Comparison of ENCODE assay signal across 10 mouse cellular contexts in genomic region chr17:65956993-65957781, GRCm38 (mm10). TPM values are rescaled to one million over a fixed set of nuclear protein-coding genes. Genes with fewer than 3 reads are reported as not detected.
DNase-seq lines count a peak whose midpoint lies in the region; ATAC-seq lines count a peak whose summit lies in the region.
"Had no signal": no experiment of that assay in that cellular context is flagged by ENCODE, and none has a peak within 500 bp of the region (broad histone marks: within the 10 kb centered on the region; RNA-seq: fewer than 3 reads in every experiment).

No protein-coding gene starts in this region.

- no peaks in the 10 kb centered on the region for H3K27me3 ChIP-seq in embryonic facial prominence, embryonic 13.5 days
- no peaks in the 10 kb centered on the region for H3K27me3 ChIP-seq in embryonic facial prominence, embryonic 10.5 days (replicated peaks; ENCODE audit: low read depth, poor library complexity, severe bottlenecking)
- H3K27me3 ChIP-seq: liver, embryonic 13.5 days had no signal

- WGBS in embryonic facial prominence, embryonic 13.5 days, result 79% methylated on average over 14 of the region's 14 CpGs
- 86% methylated on average over 14 of the region's 14 CpGs for WGBS in embryonic facial prominence, embryonic 10.5 days

- intact Hi-C loops in heart, postnatal 25 days (cut with DNase I), result no loop called here

- no peak overlapping the region for H3K27ac ChIP-seq in embryonic facial prominence, embryonic 13.5 days
- H3K27ac ChIP-seq in embryonic facial prominence, embryonic 10.5 days (replicated peaks), result no peak overlapping the region
- H3K27ac ChIP-seq: liver, embryonic 13.5 days had no signal

- ATAC-seq in embryonic facial prominence, embryonic 13.5 days (ENCODE audit: insufficient number of reproducible peaks, insufficient read depth, low FRiP score, low TSS enrichment, low read depth), result 0 out of 2 replicates have a peak, but pooled peaks have one; percentile 54
- ATAC-seq in erythroid progenitor cell, adult 5-6 weeks (replicated peaks; ENCODE audit: low FRiP score, poor library complexity, severe bottlenecking), result no peak

- H3K4me2 ChIP-seq in embryonic facial prominence, embryonic 13.5 days, result no peak overlapping the region
- H3K4me2 ChIP-seq: liver, embryonic 13.5 days had no signal

- H3K9me3 ChIP-seq in embryonic facial prominence, embryonic 13.5 days, result no peaks in the 10 kb centered on the region
- no peaks in the 10 kb centered on the region for H3K9me3 ChIP-seq in embryonic facial prominence, embryonic 10.5 days
- H3K9me3 ChIP-seq: liver, embryonic 13.5 days had no signal

- DNase-seq in embryonic facial prominence, embryonic 10.5 days (ENCODE audit: low spot score), result no peak
- peak; percentile 18 for DNase-seq in urinary bladder, postnatal 25 days (ENCODE audit: low spot score)
- DNase-seq in urinary bladder, postnatal 10 days (ENCODE audit: low spot score), result no peak
- DNase-seq in heart, postnatal 25 days (ENCODE audit: low spot score), result peak; percentile 35
- peak; percentile 46 for DNase-seq in skeletal muscle tissue, adult 2 months (ENCODE audit: low read depth, low spot score)
- DNase-seq in left cerebral cortex, adult 11 months (ENCODE audit: low spot score), result no peak
- DNase-seq: B cell, adult 2 months; liver, embryonic 13.5 days had no signal

- no peaks in the 10 kb centered on the region for H3K36me3 ChIP-seq in embryonic facial prominence, embryonic 13.5 days
- H3K36me3 ChIP-seq in embryonic facial prominence, embryonic 10.5 days (replicated peaks), result no peaks in the 10 kb centered on the region
- H3K36me3 ChIP-seq: liver, embryonic 13.5 days had no signal

- no peak overlapping the region for H3K9ac ChIP-seq in embryonic facial prominence, embryonic 13.5 days
- H3K9ac ChIP-seq: liver, embryonic 13.5 days had no signal

- H3K4me3 ChIP-seq in embryonic facial prominence, embryonic 13.5 days, result no peak overlapping the region
- H3K4me3 ChIP-seq in embryonic facial prominence, embryonic 10.5 days, result no peak overlapping the region
- H3K4me3 ChIP-seq: liver, embryonic 13.5 days had no signal

- H3K4me1 ChIP-seq in embryonic facial prominence, embryonic 13.5 days, result peaks cover 10% of the 10 kb centered on the region
- H3K4me1 ChIP-seq in embryonic facial prominence, embryonic 10.5 days, result peaks cover 8% of the 10 kb centered on the region

RNA-seq across cellular contexts. Expression of gene Twsg1, which starts 6.2 kb away (rescaled TPM):
- 154 and 159 TPM in 2 replicates for polyA plus RNA-seq in embryonic facial prominence, embryonic 13.5 days (2015; fragmentation: Nextera tagmentation; extraction: Ambion mirVana)
- polyA plus RNA-seq in embryonic facial prominence, embryonic 10.5 days (2016; fragmentation: Nextera tagmentation; extraction: Ambion mirVana), result 88.5 and 90.7 TPM in 2 replicates
- total RNA-seq in heart, postnatal 25 days (2021), result 10 to 100 TPM; 72.8 to 76.8 TPM
- total RNA-seq in erythroid progenitor cell, adult 5-6 weeks (2015; ENCODE audit: low replicate concordance), result 10.9 and 16.9 TPM in 2 replicates
- 10.5 and 13.8 TPM in 2 replicates for total RNA-seq in erythroid progenitor cell, adult 5-6 weeks (2017; ENCODE audit: low replicate concordance)

Comparison
In these comparisons a context has a peak if more than half of its experiments do, and no peak if none do; other contexts are left out.
1. DNase-seq: peak in urinary bladder, postnatal 25 days (single experiment), heart, postnatal 25 days (single experiment) and skeletal muscle tissue, adult 2 months (single experiment); none in embryonic facial prominence, embryonic 10.5 days (single experiment), urinary bladder, postnatal 10 days (single experiment) and left cerebral cortex, adult 11 months (single experiment).
2. RNA of gene Twsg1, which starts 6.2 kb away (total RNA-seq): 72.8 to 76.8 TPM in heart, postnatal 25 days; 10.5 to 16.9 TPM in erythroid progenitor cell, adult 5-6 weeks; every median in the first group is over 4 times any median in the second.